Mouse (Mus musculus): ENCODE measurements at regions not wholly inside any gene's neighbourhood (a gene's known extent, or its start where the extent isn't known, plus 50 kb on each side); places are given as distances from the start of the nearest gene placed in this dataset.
A peak's percentile ranks its signal among the peaks of the same experiment; 100 is the strongest.

DNA sequence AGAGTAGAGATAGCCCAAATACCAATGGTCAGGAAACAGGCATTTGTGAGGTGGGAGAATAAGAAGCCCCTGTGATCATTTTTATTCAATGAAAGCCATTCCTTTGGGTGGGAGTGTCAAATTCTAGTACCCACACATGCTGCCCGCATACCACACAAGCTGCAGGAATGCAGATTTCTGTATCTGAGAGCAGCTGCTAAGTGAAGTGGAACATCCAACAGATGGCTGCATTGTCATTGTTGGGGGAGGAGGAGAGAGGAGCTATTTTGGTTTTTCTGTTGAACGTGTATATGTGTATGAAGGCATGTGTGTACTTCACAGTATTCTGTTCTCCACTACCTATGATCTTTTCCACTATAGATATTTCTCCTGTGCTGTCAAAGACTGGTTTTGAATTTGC lies 392.3 kb upstream of the Mef2c start:
- H3K36me3 ChIP-seq (ENCODE audit: control insufficient read depth, insufficient read depth, low read length, poor library complexity, severe bottlenecking): no peaks in the 10 kb centered on the region
- H3K27me3 ChIP-seq (ENCODE audit: control insufficient read depth, insufficient read depth, low read length, poor library complexity, severe bottlenecking): no peaks in the 10 kb centered on the region
- DNase-seq (ENCODE audit: low read depth, low spot score): peak; percentile 45

DNA sequence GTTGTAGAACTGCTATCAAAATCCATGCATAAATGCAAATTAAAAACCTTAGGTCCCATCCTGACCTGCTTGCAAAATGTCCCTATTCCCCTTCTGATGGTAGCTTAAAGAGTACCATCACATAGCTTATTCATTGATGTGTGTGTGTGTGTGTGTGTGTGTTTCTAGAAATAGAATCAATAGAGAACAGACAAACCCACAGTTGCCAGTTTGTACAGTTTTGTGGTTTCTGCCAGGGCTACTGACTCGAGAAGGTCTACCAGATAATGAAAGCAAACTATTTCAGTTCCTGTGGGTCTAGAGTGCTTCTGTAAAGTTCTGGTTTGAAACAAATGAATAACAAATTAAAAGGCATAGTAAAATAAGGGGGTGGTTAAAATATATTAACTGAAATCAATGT lies 391.5 kb upstream of the Mef2c start:
- DNase-seq (ENCODE audit: low read depth, low spot score): peak; percentile 70
- H3K27me3 ChIP-seq (ENCODE audit: control insufficient read depth, insufficient read depth, low read length, poor library complexity, severe bottlenecking): no peaks in the 10 kb centered on the region
- no peaks in the 10 kb centered on the region for H3K36me3 ChIP-seq (ENCODE audit: control insufficient read depth, insufficient read depth, low read length, poor library complexity, severe bottlenecking)

DNA sequence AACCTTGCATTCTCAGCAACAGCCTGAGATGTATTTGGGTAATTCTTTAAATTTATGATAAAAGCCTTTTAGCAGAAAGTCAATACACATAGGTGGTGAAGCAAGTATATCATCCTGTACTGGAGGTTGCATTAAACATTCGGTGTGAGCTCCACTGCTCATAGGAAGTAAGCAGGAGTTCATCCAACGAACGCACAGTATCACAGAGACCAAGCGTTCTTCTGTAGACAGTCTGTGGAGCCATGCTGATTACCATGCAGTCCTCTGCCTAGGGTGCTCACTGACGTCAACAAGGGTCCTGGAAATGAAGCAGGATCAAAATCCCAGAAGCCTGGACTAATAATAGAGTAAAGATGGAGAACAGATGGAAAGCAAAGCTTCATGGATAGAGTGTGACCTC lies 391.1 kb upstream of the Mef2c start:
- peak; percentile 32 for DNase-seq (ENCODE audit: low read depth, low spot score)
- H3K36me3 ChIP-seq (ENCODE audit: control insufficient read depth, insufficient read depth, low read length, poor library complexity, severe bottlenecking): no peaks in the 10 kb centered on the region
- no peaks in the 10 kb centered on the region for H3K27me3 ChIP-seq (ENCODE audit: control insufficient read depth, insufficient read depth, low read length, poor library complexity, severe bottlenecking)

DNA sequence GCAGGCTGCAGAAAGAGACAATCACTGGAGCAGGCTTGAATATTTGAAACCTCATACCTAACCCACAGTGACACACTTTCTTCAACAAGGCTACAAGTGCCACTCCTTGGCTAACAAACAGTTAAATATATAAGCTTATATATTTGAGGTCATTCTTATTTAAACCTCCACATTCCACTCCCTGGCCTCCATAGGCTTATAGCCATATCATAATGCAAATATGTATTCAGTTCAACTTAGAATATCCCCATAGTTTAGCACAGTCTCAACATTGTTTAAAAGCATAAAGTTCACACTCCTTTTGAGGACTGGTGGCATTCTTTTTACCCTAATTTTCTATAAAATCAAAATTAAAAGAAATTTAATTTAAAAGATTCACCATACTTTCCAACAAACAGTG lies 390.0 kb upstream of the Mef2c start:
- DNase-seq (ENCODE audit: low read depth, low spot score): no peak
- H3K36me3 ChIP-seq (ENCODE audit: control insufficient read depth, insufficient read depth, low read length, poor library complexity, severe bottlenecking): no peaks in the 10 kb centered on the region
- H3K27me3 ChIP-seq (ENCODE audit: control insufficient read depth, insufficient read depth, low read length, poor library complexity, severe bottlenecking): no peaks in the 10 kb centered on the region

DNA sequence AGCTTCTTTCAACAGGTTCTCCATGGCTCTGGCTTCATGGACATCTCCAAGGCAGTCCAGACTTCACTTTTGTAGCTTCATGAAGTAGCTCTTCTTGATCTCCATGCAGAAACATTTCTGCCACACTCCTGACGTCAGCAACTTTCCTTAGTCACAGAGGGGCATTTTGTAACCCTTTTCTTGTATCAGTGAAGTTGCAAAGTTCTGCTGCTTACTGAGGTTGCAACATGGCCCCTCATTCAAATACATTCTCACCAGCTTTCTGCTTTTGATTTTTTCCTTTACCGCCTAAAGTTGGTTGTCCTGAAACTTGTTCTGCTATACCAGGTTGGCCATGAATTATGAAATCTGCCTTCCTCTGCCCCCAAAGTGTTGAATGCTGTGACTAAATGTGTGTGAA lies 389.4 kb upstream of the Mef2c start:
- Histone ChIP-seq H3K27me3 (ENCODE audit: control insufficient read depth, insufficient read depth, low read length, poor library complexity, severe bottlenecking) (no peaks in the 10 kb centered on the region), H3K36me3 (ENCODE audit: control insufficient read depth, insufficient read depth, low read length, poor library complexity, severe bottlenecking) (no peaks in the 10 kb centered on the region)
- DNase-seq (ENCODE audit: low read depth, low spot score): no peak

DNA sequence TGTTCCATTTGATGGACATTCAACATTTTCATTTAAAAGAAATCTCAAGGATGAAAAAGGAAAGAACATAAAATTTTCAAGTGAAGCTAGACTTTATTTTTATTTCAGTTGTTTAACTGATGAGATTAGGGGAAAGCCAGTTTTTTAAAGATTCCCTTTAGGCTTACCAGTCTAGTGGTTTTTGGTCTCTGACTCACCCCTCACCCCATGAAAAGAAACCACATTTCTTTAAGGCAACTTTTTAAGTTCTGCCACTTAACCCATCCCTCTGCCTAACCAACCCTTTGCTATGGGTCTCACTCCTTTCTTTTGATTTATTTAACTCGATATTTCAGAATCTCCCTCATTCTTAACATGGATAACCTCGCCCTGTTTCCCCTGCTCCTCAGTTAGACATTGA lies 388.1 kb upstream of the Mef2c start:
- H3K36me3 ChIP-seq (ENCODE audit: control insufficient read depth, insufficient read depth, low read length, poor library complexity, severe bottlenecking): no peaks in the 10 kb centered on the region
- H3K27me3 ChIP-seq (ENCODE audit: control insufficient read depth, insufficient read depth, low read length, poor library complexity, severe bottlenecking): no peaks in the 10 kb centered on the region
- no peak for DNase-seq (ENCODE audit: low read depth, low spot score)

DNA sequence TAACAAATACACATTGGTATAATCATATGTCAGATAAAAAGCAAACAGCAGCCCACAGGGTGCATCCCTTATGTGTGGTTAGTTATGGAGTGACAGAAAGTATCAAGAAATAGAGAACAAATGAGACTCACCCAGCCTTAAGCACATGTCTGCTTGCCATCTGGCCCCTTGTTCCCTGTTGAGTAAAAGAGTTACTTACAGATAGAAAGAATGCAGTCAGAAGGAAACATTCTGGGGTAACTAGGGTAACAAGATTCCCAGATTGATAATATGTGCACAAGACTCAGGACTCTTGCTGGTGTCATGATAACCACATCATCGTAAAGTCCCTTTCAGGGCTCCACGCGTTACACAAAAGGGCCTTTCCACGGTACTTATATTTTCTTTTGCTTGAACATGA lies 383.5 kb upstream of the Mef2c start:
- Histone ChIP-seq H3K27me3 (ENCODE audit: control insufficient read depth, insufficient read depth, low read length, poor library complexity, severe bottlenecking) (no peaks in the 10 kb centered on the region), H3K36me3 (ENCODE audit: control insufficient read depth, insufficient read depth, low read length, poor library complexity, severe bottlenecking) (no peaks in the 10 kb centered on the region)
- DNase-seq (ENCODE audit: low read depth, low spot score): no peak

DNA sequence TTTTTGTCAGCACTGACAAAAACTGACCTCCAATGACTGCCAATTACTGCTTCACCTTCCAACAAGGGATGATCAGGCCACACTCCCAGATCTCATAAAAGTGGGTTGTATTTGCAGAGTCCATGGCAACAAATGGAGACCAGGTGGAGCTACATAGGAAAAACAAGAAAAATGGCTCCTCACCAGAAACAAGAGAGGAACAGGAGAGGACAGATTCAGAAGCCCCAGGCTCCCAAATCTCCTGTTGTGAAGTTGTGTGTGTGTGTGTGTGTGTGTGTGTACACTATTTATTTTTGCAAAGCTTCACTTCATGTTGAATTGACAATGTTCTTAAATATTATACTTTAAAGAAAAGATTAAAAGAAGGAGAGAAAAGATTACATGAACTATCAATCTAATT lies 380.2 kb upstream of the Mef2c start:
- no peaks in the 10 kb centered on the region for H3K36me3 ChIP-seq (ENCODE audit: control insufficient read depth, insufficient read depth, low read length, poor library complexity, severe bottlenecking)
- no peak for DNase-seq (ENCODE audit: low read depth, low spot score)

DNA sequence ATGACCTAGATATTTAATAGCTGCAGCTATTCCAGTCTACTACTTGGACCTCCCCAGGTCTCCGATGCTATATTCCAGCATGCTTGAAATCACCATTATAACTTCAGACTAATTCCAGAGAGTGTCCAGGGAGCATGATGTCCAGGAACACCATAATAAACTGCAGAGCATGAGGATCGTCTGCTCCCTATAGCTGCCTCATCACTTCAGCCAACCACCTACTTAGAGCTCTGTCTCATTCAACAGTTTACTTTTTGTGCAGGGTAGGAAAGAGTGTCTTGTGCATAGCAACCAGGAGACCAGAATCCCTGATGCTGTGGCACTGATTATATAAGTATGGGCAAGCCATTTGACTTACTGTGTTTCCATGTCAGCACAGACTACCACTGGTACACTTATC lies 379.2 kb upstream of the Mef2c start:
- H3K27me3 ChIP-seq (ENCODE audit: control insufficient read depth, insufficient read depth, low read length, poor library complexity, severe bottlenecking): no peaks in the 10 kb centered on the region
- no peak for DNase-seq (ENCODE audit: low read depth, low spot score)
- H3K36me3 ChIP-seq (ENCODE audit: control insufficient read depth, insufficient read depth, low read length, poor library complexity, severe bottlenecking): no peaks in the 10 kb centered on the region

More for the DNA sequence above, 380.2 kb upstream of the Mef2c start:
- no peaks in the 10 kb centered on the region for H3K27me3 ChIP-seq (ENCODE audit: control insufficient read depth, insufficient read depth, low read length, poor library complexity, severe bottlenecking)

DNA sequence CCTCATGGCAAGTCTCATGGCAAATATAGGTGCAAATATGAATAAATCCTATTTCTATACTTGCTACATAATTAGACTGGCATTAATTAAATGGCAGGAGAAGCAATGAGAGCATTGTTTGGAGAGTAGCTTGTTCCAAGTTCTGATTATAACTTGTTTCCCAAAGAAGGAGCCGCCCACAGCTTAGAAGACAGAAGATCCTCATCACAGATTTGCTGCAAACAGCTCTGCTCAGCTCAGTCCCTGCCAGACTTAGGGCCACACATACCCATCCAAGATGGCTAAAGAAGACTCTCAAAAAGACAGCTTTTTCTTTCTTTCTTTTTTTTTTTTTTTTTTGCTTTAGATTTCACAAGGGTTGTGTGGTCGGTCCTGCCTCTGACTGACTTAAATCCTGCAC lies 377.4 kb upstream of the Mef2c start:
- DNase-seq (ENCODE audit: low read depth, low spot score): no peak
- Histone ChIP-seq H3K36me3 (ENCODE audit: control insufficient read depth, insufficient read depth, low read length, poor library complexity, severe bottlenecking) (no peaks in the 10 kb centered on the region), H3K27me3 (ENCODE audit: control insufficient read depth, insufficient read depth, low read length, poor library complexity, severe bottlenecking) (no peaks in the 10 kb centered on the region)

DNA sequence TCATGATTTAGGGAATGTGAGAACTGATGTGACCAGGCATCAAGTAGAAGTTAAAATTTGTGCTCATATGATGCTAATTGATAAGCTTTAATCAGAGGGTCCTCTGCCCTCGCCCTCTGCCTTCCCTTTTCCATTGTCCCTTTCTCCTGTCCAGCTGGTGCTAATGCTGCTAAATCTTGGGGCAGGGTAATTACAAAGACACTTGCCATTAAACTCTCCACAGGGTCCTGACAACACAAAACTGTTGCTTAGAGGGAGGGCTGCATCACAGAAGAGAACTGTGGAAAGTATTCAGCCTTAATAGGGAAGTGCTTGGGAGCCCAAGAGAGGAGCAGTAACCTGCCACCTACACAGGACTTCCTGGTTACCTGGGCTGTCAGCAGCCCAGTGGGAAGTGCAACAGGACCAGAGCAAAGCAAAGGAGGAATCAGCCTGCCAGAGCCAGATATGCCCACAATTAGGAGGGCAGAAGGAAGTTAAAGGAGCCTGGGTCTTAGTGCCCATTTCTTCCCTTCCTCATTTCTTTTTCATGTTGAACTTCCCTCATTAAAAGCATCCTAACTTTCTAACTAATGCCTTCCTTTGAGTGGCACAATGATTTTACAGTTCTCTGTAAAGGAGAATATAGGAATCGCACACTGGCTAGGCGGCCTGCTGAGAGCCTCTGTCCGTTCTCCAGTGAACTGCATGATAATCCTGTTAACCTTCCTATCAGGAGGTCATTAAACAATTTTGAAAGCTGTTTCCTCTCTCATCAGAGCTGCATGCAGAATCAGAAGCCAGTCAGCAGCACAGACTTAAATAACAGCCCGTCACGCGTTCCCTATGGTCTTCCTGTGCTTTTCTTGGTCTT lies 372.5 kb upstream of the Mef2c start:
- Histone ChIP-seq H3K27me3 (ENCODE audit: control insufficient read depth, insufficient read depth, low read length, poor library complexity, severe bottlenecking) (no peaks in the 10 kb centered on the region), H3K36me3 (ENCODE audit: control insufficient read depth, insufficient read depth, low read length, poor library complexity, severe bottlenecking) (no peaks in the 10 kb centered on the region)
- peak; percentile 7 for DNase-seq (ENCODE audit: low read depth, low spot score)

DNA sequence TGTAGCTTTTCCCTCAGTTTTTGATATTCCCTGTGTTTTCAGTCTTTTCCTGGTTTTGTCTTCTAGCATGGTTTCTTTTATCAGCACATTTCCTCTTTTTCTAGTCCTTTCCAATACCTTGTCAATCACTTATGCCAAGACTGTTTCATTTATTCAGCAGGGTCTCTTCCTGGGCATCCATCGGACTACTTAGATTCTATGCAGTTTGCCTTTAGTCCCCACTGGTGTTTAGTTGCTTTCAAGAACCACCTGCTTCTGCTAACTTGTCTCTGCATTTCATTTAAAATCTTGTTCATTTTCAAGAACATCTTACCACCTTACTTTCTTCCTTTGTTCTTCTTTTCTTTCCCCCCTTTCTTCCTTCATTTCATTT lies 371.9 kb upstream of the Mef2c start:
- H3K36me3 ChIP-seq (ENCODE audit: control insufficient read depth, insufficient read depth, low read length, poor library complexity, severe bottlenecking): no peaks in the 10 kb centered on the region
- no peaks in the 10 kb centered on the region for H3K27me3 ChIP-seq (ENCODE audit: control insufficient read depth, insufficient read depth, low read length, poor library complexity, severe bottlenecking)
- DNase-seq (ENCODE audit: low read depth, low spot score): no peak

DNA sequence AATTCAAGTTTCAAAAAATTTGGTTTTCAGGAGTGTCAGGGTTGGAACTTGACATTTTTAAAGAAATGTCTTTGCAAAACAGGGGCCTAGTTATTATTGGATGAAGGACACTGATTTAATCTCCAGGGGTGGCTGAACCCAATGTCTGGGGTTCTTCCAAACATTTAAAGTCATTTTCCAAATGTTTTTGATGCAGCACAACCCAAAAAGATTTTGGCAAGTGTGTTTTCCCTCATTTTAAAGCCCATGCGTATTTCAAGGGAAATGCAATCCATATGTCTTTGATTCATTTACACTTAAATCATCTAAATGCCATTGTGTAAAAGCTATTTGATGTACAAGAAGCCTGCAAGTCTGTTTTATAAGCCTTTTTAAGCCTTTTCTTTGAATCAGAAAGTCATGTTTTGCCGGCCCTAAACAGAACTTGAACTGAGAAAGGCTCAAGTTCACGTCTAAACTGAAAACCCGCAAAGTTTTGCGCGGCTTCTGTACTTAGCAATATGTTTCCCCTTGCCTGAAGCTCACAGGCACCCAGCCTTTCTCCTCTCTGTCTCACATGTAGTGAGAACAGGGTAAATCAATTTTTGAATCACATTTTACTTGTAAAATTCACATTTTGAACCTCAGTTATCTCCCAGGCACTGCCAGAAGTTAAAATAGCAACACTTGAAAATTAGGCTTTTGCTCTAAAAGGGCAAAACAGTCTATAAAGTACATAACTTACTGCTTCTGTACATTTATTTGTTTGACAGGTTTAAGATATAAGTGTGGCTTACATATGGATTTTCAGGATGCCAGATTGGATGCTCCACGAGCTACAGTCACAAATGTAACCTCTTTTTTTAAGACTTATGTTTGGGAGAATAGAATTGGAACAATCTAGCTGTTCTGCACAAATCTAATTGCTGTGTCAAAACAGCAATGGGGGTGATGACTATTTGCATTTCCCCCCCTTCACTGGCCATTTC lies 370.9 kb upstream of the Mef2c start:
- no peak for DNase-seq (ENCODE audit: low read depth, low spot score)
- H3K36me3 ChIP-seq (ENCODE audit: control insufficient read depth, insufficient read depth, low read length, poor library complexity, severe bottlenecking): no peaks in the 10 kb centered on the region
- no peaks in the 10 kb centered on the region for H3K27me3 ChIP-seq (ENCODE audit: control insufficient read depth, insufficient read depth, low read length, poor library complexity, severe bottlenecking)

DNA sequence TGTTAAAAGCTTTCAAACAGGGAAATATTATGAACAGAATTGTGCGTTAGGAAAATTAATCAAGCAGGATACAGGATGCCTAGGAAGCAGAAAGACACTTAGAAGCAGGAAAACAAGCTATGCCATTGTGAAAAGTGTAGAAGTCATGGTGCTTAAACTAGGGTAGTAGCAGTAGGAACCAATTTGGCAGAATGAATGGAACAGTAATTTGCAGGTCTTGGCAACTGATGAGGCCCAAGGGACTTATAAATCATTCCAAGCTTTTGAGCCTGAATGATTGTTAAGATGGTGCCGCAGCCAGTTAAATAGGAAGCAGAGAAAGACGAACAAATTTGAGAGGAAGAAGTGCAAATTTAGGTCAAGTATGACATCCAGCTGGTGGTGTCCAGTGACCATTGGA lies 360.5 kb upstream of the Mef2c start:
- DNase-seq (ENCODE audit: low read depth, low spot score): no peak
- Histone ChIP-seq H3K27me3 (ENCODE audit: control insufficient read depth, insufficient read depth, low read length, poor library complexity, severe bottlenecking) (no peaks in the 10 kb centered on the region), H3K36me3 (ENCODE audit: control insufficient read depth, insufficient read depth, low read length, poor library complexity, severe bottlenecking) (no peaks in the 10 kb centered on the region)

DNA sequence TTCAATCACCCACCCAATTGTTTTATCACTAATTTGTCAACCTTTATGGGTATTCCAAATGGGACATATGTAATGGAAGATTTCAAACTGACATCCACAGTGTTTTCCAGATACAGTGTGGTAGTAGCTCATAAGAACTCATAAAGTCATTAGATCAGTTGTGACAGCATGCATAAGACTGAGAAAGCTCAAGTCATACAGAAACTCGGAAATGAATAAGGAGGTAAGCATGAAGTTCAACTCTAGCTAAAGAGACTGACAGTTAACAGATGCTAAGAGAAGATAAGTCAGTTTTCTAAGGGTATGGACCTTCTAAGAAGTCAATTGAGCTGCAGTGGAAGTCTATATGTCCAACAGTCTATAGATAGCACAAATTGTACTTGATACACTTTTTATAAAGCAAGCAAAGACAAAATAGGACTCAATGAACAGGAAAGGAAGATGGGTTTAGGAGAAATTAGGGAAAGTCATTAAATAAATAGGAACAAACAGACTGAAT lies 349.2 kb upstream of the Mef2c start:
- Histone ChIP-seq H3K36me3 (ENCODE audit: control insufficient read depth, insufficient read depth, low read length, poor library complexity, severe bottlenecking) (no peaks in the 10 kb centered on the region), H3K27me3 (ENCODE audit: control insufficient read depth, insufficient read depth, low read length, poor library complexity, severe bottlenecking) (no peaks in the 10 kb centered on the region)
- DNase-seq (ENCODE audit: low read depth, low spot score): no peak

All from splenic B cell, adult 2 months (primary cell).